Mouse (Mus musculus): ENCODE results near the gene Dcaf15. TPM values are rescaled to one million over a fixed set of nuclear protein-coding genes. Genes with fewer than 3 reads are reported as not detected.

Dcaf15 gene
- total and polyA plus RNA-seq, 3 experiments = 5.9 to 18.4 (median 7.6) TPM

GRCm38 (mm10) chr8:84144636-84145245 is 40.2 kb upstream of the Dcaf15 start:
- no peak overlapping the region for H3K27ac ChIP-seq
- intact Hi-C loops (cut with DNase I) = loop anchor here (5.0 kb wide), 1 partner anchor 77 kb away; the partner anchor contains the start of genes Gm10643 and Rfx1
- DNase-seq = no peak
- H3K4me3 ChIP-seq = no peak overlapping the region
- TF ChIP-seq CTCF (IDR thresholded peaks at IDR 0.05) (no peak), EP300 (IDR thresholded peaks at IDR 0.05; ENCODE audit: insufficient read depth, low read depth, low read length) (no peak), POLR2A (IDR thresholded peaks at IDR 0.05; ENCODE audit: insufficient read depth, low read depth, low read length) (no peak)
- no peak overlapping the region for H3K9ac ChIP-seq (ENCODE audit: low read depth, low read length)
- peaks cover 6% of the 10 kb centered on the region for H3K4me1 ChIP-seq (ENCODE audit: control insufficient read depth, insufficient read depth, low read length)
- no peaks in the 10 kb centered on the region for H3K36me3 ChIP-seq (ENCODE audit: control insufficient read depth, insufficient read depth, low read length)
- H3K27me3 ChIP-seq (ENCODE audit: control insufficient read depth, insufficient read depth, low read length) = no peaks in the 10 kb centered on the region
- WGBS = 85% methylated on average over 8 of the region's 8 CpGs
- no peaks in the 10 kb centered on the region for H3K79me2 ChIP-seq (replicated peaks; ENCODE audit: control insufficient read depth, insufficient read depth, low read length)

GRCm38 (mm10) chr8:84140838-84141237 is 36.3 kb upstream of the Dcaf15 start:
- Histone ChIP-seq H3K36me3 (ENCODE audit: control insufficient read depth, insufficient read depth, low read length) (no peaks in the 10 kb centered on the region), H3K4me3 (no peak overlapping the region), H3K79me2 (replicated peaks; ENCODE audit: control insufficient read depth, insufficient read depth, low read length) (no peaks in the 10 kb centered on the region), H3K9ac (ENCODE audit: low read depth, low read length) (no peak overlapping the region), H3K27me3 (ENCODE audit: control insufficient read depth, insufficient read depth, low read length) (no peaks in the 10 kb centered on the region), H3K4me1 (ENCODE audit: control insufficient read depth, insufficient read depth, low read length) (no peaks in the 10 kb centered on the region), H3K27ac (no peak overlapping the region)
- no peak for DNase-seq
- 90% methylated on average over 4 of the region's 4 CpGs for WGBS
- intact Hi-C loops (cut with DNase I) = no loop called here
- TF ChIP-seq EP300 (IDR thresholded peaks at IDR 0.05; ENCODE audit: insufficient read depth, low read depth, low read length) (no peak), POLR2A (IDR thresholded peaks at IDR 0.05; ENCODE audit: insufficient read depth, low read depth, low read length) (no peak), CTCF (IDR thresholded peaks at IDR 0.05) (no peak)

GRCm38 (mm10) chr8:84137848-84138247 is 33.3 kb upstream of the Dcaf15 start:
- Histone ChIP-seq H3K9ac (ENCODE audit: low read depth, low read length) (no peak overlapping the region), H3K4me1 (ENCODE audit: control insufficient read depth, insufficient read depth, low read length) (no peaks in the 10 kb centered on the region), H3K27ac (no peak overlapping the region), H3K79me2 (replicated peaks; ENCODE audit: control insufficient read depth, insufficient read depth, low read length) (no peaks in the 10 kb centered on the region), H3K36me3 (ENCODE audit: control insufficient read depth, insufficient read depth, low read length) (no peaks in the 10 kb centered on the region), H3K27me3 (ENCODE audit: control insufficient read depth, insufficient read depth, low read length) (no peaks in the 10 kb centered on the region), H3K4me3 (no peak overlapping the region)
- intact Hi-C loops (cut with DNase I) = no loop called here
- no peak for DNase-seq
- 94% methylated on average over 3 of the region's 3 CpGs for WGBS
- TF ChIP-seq POLR2A (IDR thresholded peaks at IDR 0.05; ENCODE audit: insufficient read depth, low read depth, low read length) (no peak), EP300 (IDR thresholded peaks at IDR 0.05; ENCODE audit: insufficient read depth, low read depth, low read length) (no peak), CTCF (IDR thresholded peaks at IDR 0.05) (no peak)

GRCm38 (mm10) chr8:84132225-84132624 is 27.7 kb upstream of the Dcaf15 start:
- DNase-seq = no peak
- Histone ChIP-seq H3K27me3 (ENCODE audit: control insufficient read depth, insufficient read depth, low read length) (no peaks in the 10 kb centered on the region), H3K79me2 (replicated peaks; ENCODE audit: control insufficient read depth, insufficient read depth, low read length) (no peaks in the 10 kb centered on the region), H3K36me3 (ENCODE audit: control insufficient read depth, insufficient read depth, low read length) (no peaks in the 10 kb centered on the region), H3K4me3 (no peak overlapping the region), H3K9ac (ENCODE audit: low read depth, low read length) (no peak overlapping the region), H3K4me1 (ENCODE audit: control insufficient read depth, insufficient read depth, low read length) (no peaks in the 10 kb centered on the region), H3K27ac (no peak overlapping the region)
- intact Hi-C loops (cut with DNase I) = no loop called here
- TF ChIP-seq CTCF (IDR thresholded peaks at IDR 0.05) (no peak), EP300 (IDR thresholded peaks at IDR 0.05; ENCODE audit: insufficient read depth, low read depth, low read length) (no peak), POLR2A (IDR thresholded peaks at IDR 0.05; ENCODE audit: insufficient read depth, low read depth, low read length) (no peak)
- 89% methylated on average over 8 of the region's 8 CpGs for WGBS

- H3K36me3 ChIP-seq (ENCODE audit: control insufficient read depth, insufficient read depth, low read length) = no peaks in the 10 kb centered on the region
- no peak for TF ChIP-seq CTCF (IDR thresholded peaks at IDR 0.05)
- no peak for TF ChIP-seq POLR2A (IDR thresholded peaks at IDR 0.05; ENCODE audit: insufficient read depth, low read depth, low read length)
- no peak for TF ChIP-seq EP300 (IDR thresholded peaks at IDR 0.05; ENCODE audit: insufficient read depth, low read depth, low read length)
- H3K27me3 ChIP-seq (ENCODE audit: control insufficient read depth, insufficient read depth, low read length) = no peaks in the 10 kb centered on the region
- 33% methylated on average over 30 of the region's 30 CpGs for WGBS
- no peaks in the 10 kb centered on the region for H3K79me2 ChIP-seq (replicated peaks; ENCODE audit: control insufficient read depth, insufficient read depth, low read length)
- H3K9ac ChIP-seq (ENCODE audit: low read depth, low read length) = no peak overlapping the region
- H3K4me1 ChIP-seq (ENCODE audit: control insufficient read depth, insufficient read depth, low read length) = no peaks in the 10 kb centered on the region
- peak in 1 of 2 experiments; percentile 36 for DNase-seq
- H3K27ac ChIP-seq = no peak overlapping the region
- no peak overlapping the region for H3K4me3 ChIP-seq
- intact Hi-C loops (cut with DNase I) = no loop called here
These were observed 26.2 kb upstream of the Dcaf15 start for GRCm38 (mm10) chr8:84130806-84131205.

- Histone ChIP-seq H3K27me3 (ENCODE audit: control insufficient read depth, insufficient read depth, low read length) (no peaks in the 10 kb centered on the region), H3K79me2 (replicated peaks; ENCODE audit: control insufficient read depth, insufficient read depth, low read length) (no peaks in the 10 kb centered on the region), H3K36me3 (ENCODE audit: control insufficient read depth, insufficient read depth, low read length) (no peaks in the 10 kb centered on the region), H3K4me1 (ENCODE audit: control insufficient read depth, insufficient read depth, low read length) (no peaks in the 10 kb centered on the region), H3K27ac (no peak overlapping the region), H3K9ac (ENCODE audit: low read depth, low read length) (no peak overlapping the region), H3K4me3 (no peak overlapping the region)
- 58% methylated on average over 8 of the region's 8 CpGs for WGBS
- DNase-seq = no peak
- TF ChIP-seq POLR2A (IDR thresholded peaks at IDR 0.05; ENCODE audit: insufficient read depth, low read depth, low read length) = no peak
- TF ChIP-seq EP300 (IDR thresholded peaks at IDR 0.05; ENCODE audit: insufficient read depth, low read depth, low read length) = no peak
- TF ChIP-seq CTCF (IDR thresholded peaks at IDR 0.05) = peak; percentile 8; the same call in 1 of the 2 replicates
- intact Hi-C loops (cut with DNase I) = no loop called here
These were observed 23.7 kb upstream of the Dcaf15 start for GRCm38 (mm10) chr8:84128277-84128676.
